8 mouse cellular contexts compared by ENCODE assay signal in genomic region chr4:149780565-149781356, GRCm38 (mm10). TPM values are rescaled to one million over a fixed set of nuclear protein-coding genes. Genes with fewer than 3 reads are reported as not detected.
DNase-seq lines count a peak whose midpoint lies in the region; ATAC-seq and TF ChIP-seq lines count a peak whose summit lies in the region.

No protein-coding gene starts in this region.

- no peak overlapping the region for H3K27ac ChIP-seq in cerebellum, adult 2 months (ENCODE audit: insufficient read depth, low read length)

- intact Hi-C loops in heart, postnatal 10 days (cut with DNase I) = no loop called here
- intact Hi-C loops in heart, postnatal 14 days (cut with DNase I) = no loop called here
- intact Hi-C loops in left cerebral cortex, postnatal 4 days (cut with DNase I) = no loop called here

- ATAC-seq in G1E (ENCODE audit: extremely low read depth, insufficient number of reproducible peaks, low FRiP score, poor library complexity, severe bottlenecking) = no peak
- ATAC-seq in granulocyte monocyte progenitor cell, adult 5-6 weeks (replicated peaks; ENCODE audit: poor library complexity, severe bottlenecking) = peak; percentile 85

- peaks cover 9% of the 10 kb centered on the region; the same call in 1 of the 2 replicates for H3K27me3 ChIP-seq in G1E (ENCODE audit: insufficient read depth, low read length)
- no peaks in the 10 kb centered on the region for H3K27me3 ChIP-seq in cerebellum, adult 2 months (ENCODE audit: control insufficient read depth, insufficient read depth, low read length)

- WGBS in cerebellum, adult 2 months = 73% methylated on average over 13 of the region's 13 CpGs

- DNase-seq in heart, postnatal 10 days = peak; percentile 58 to 63
- no peak for DNase-seq in heart, postnatal 14 days
- peak; percentile 30 for DNase-seq in G1E (ENCODE audit: low spot score)
- peak; percentile 71 to 85 for DNase-seq in monocyte, adult 2 months (ENCODE audit: low read depth in 1 of 2, low spot score in 2 of 2)
- DNase-seq in cerebellum, adult 2 months = no peak
- DNase-seq in left cerebral cortex, postnatal 4 days = no peak
- no peak for DNase-seq in cerebellum, adult 9-10 months

- H3K4me1 ChIP-seq in G1E (ENCODE audit: insufficient read depth, low read depth, low read length) = peaks cover 15% of the 10 kb centered on the region
- H3K4me1 ChIP-seq in cerebellum, adult 2 months (ENCODE audit: control insufficient read depth, insufficient read depth, low read length) = no peaks in the 10 kb centered on the region; the same call in none of the 2 replicates

- H3K4me3 ChIP-seq in G1E (ENCODE audit: low read depth, low read length) = no peak overlapping the region
- no peak overlapping the region for H3K4me3 ChIP-seq in cerebellum, adult 2 months (replicated peaks; ENCODE audit: insufficient read depth, low read depth, low read length)

- no peak for TF ChIP-seq CTCF in G1E (IDR thresholded peaks at IDR 0.05; ENCODE audit: low read depth, low read length)
- TF ChIP-seq CTCF in cerebellum, adult 2 months (IDR thresholded peaks at IDR 0.05; ENCODE audit: borderline replicate concordance, insufficient read depth, low read depth, low read length) = no peak

- TF ChIP-seq POLR2A in cerebellum, adult 2 months (IDR thresholded peaks at IDR 0.05; ENCODE audit: borderline replicate concordance, insufficient read depth, low read length) = no peak

- H3K36me3 ChIP-seq in G1E (replicated peaks) = no peaks in the 10 kb centered on the region

- H3K9me3 ChIP-seq in G1E (replicated peaks) = no peaks in the 10 kb centered on the region

RNA-seq across cellular contexts. Expression of gene Slc25a33, which starts 6.7 kb away (rescaled TPM):
- total RNA-seq in heart, postnatal 10 days (2021) = 10 to 100 TPM; 10.3 to 19.6 TPM
- 10 to 100 TPM; 16.2 to 24.2 TPM for total RNA-seq in heart, postnatal 14 days (2021)
- total RNA-seq in G1E (2014; fragmentation: Nextera tagmentation) (2.3 and 6.3 TPM in 2 replicates), G1E (2017) (4.6 and 4.9 TPM in 2 replicates)
- polyA plus RNA-seq in G1E (2012) = 3.7 and 4.4 TPM in 2 replicates
- 1.6 and 5.8 TPM in 2 replicates for total RNA-seq in granulocyte monocyte progenitor cell, adult 5-6 weeks (2014; fragmentation: Nextera tagmentation)
- total RNA-seq in granulocyte monocyte progenitor cell, adult 5-6 weeks (2017) = 3.9 and 5.2 TPM in 2 replicates
- polyA plus RNA-seq in cerebellum, adult 2 months (2012; rRNA removed) = 73.4 and 77.0 TPM in 2 replicates
- 10 to 100 TPM; 18.6 to 19.4 TPM for total RNA-seq in left cerebral cortex, postnatal 4 days (2021)

RNA-seq across cellular contexts. Expression of gene Tmem201, which starts 42.9 kb away (rescaled TPM):
- 10 to 100 TPM; 82.8 to 88.9 TPM for total RNA-seq in heart, postnatal 10 days (2021)
- 10 to 100 TPM; 82.7 to 83.9 TPM for total RNA-seq in heart, postnatal 14 days (2021)
- total RNA-seq in G1E (2014; fragmentation: Nextera tagmentation) (13.1 and 13.8 TPM in 2 replicates), G1E (2017) (3.0 and 3.1 TPM in 2 replicates)
- polyA plus RNA-seq in G1E (2012) = 34.2 and 35.9 TPM in 2 replicates
- 14.0 and 17.6 TPM in 2 replicates for total RNA-seq in granulocyte monocyte progenitor cell, adult 5-6 weeks (2014; fragmentation: Nextera tagmentation)
- total RNA-seq in granulocyte monocyte progenitor cell, adult 5-6 weeks (2017) = 7.1 and 7.5 TPM in 2 replicates
- polyA plus RNA-seq in cerebellum, adult 2 months (2012; rRNA removed) = 146 and 171 TPM in 2 replicates
- 10 to 100 TPM; 57.8 to 60.1 TPM for total RNA-seq in left cerebral cortex, postnatal 4 days (2021)

Comparison
In these comparisons a context has a peak if more than half of its experiments do, and no peak if none do; other contexts are left out.
1. DNase-seq: peak in heart, postnatal 10 days (2 of 2), G1E (single experiment) and monocyte, adult 2 months (2 of 2); none in heart, postnatal 14 days (0 of 2), cerebellum, adult 2 months (0 of 2), left cerebral cortex, postnatal 4 days (single experiment) and cerebellum, adult 9-10 months (single experiment).